Mouse (Mus musculus) kidney, embryonic 16.5 days (tissue): ENCODE data around the gene Sfswap. TPM values are rescaled to one million over a fixed set of nuclear protein-coding genes. Genes with fewer than 3 reads are reported as not detected.

Experiments used
- ATAC-seq: fragments of 200-750 bp; cut with Nextera tagmentation; 2 replicates; pipeline ENCODE4 v1.8.0; 2017; ENCODE audit warnings: moderate TSS enrichment; ENCODE audit not compliant: low FRiP score, low TSS enrichment
- H3K27ac ChIP-seq: fragments of 300-500 bp; sonication (generic); 2 replicates; pipeline ENCODE4 v1.5.1; 2014; ENCODE audit warnings: low read length
- H3K27me3 ChIP-seq: fragments of 300-500 bp; sonication (generic); 2 replicates; pipeline ENCODE4 v1.6.1; 2014; ENCODE audit warnings: low read length, control low read depth, mixed read lengths; ENCODE audit not compliant: insufficient read depth
- H3K36me3 ChIP-seq: fragments of 300-500 bp; sonication (generic); 2 replicates; pipeline ENCODE4 v1.6.1; 2014; ENCODE audit warnings: low read length, control low read depth, mixed read lengths; ENCODE audit not compliant: insufficient read depth
- H3K4me1 ChIP-seq: fragments of 300-500 bp; sonication (generic); 2 replicates; pipeline ENCODE4 v1.6.1; 2014; ENCODE audit warnings: low read length, control low read depth, mixed read lengths; ENCODE audit not compliant: insufficient read depth
- H3K4me2 ChIP-seq: fragments of 300-500 bp; sonication (generic); replicated peaks from 2 replicates; pipeline ENCODE4 v1.6.1; 2014; ENCODE audit warnings: low read depth, low read length
- H3K4me3 ChIP-seq: fragments of 300-500 bp; sonication (generic); 2 replicates; pipeline ENCODE4 v1.5.1; 2014; ENCODE audit warnings: mild to moderate bottlenecking, low read length
- H3K9ac ChIP-seq: fragments of 300-500 bp; sonication (generic); replicated peaks from 2 replicates; pipeline ENCODE4 v1.6.1; 2014; ENCODE audit warnings: low read length
- H3K9me3 ChIP-seq: fragments of 300-500 bp; sonication (generic); 2 replicates; pipeline ENCODE4 v1.6.1; 2016; ENCODE audit warnings: low read length, control low read depth
- WGBS: fragments of 180-500 bp; shearing (Covaris S2); extraction: QIAGEN DNeasy Blood & Tissue Kit; methylation state at CpG from one replicate; pipeline ENCODE4 v1.1.7; 2014; 5-methylcytosine and 5-hydroxymethylcytosine counted together
- polyA plus RNA-seq: library from polyadenylated mRNA; unstranded; fragments of >200 nt; fragmentation: Nextera tagmentation; extraction: Ambion mirVana; gene quantifications from 2 replicates; pipeline ENCODE4 v1.2.1, GENCODE M21; 2015

The Sfswap gene
- polyA plus RNA-seq, 1 experiment from 2014 or later, result 39.1 TPM

DNA sequence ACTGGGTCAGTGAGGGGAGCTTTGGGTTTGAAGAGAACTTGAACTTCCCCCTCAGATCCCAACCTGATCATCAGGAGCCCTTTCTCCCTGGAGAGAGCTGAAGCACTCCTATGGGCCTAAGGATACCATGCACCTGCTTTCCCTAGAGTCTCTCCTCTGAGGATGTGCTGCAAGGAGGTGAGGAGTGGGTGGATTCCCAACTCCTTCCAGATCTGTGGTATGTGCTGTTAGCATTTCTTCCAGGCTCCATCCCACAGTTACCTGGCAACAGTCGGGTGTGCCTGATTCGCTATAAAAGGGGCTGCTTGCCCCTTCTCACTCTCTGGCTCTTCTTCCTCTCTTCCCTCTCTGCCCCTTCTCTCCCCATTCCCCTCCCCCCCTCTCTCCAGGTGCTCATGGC lies 35.2 kb upstream of the Sfswap start:
- Histone ChIP-seq H3K27me3 (no peaks in the 10 kb centered on the region), H3K36me3 (no peaks in the 10 kb centered on the region), H3K4me3 (no peak overlapping the region), H3K4me1 (peaks cover 5% of the 10 kb centered on the region), H3K27ac (no peak overlapping the region), H3K9me3 (no peaks in the 10 kb centered on the region), H3K4me2 (no peak overlapping the region), H3K9ac (no peak overlapping the region)
- no peak for ATAC-seq
- WGBS, result 67% methylated on average over 2 of the region's 2 CpGs

DNA sequence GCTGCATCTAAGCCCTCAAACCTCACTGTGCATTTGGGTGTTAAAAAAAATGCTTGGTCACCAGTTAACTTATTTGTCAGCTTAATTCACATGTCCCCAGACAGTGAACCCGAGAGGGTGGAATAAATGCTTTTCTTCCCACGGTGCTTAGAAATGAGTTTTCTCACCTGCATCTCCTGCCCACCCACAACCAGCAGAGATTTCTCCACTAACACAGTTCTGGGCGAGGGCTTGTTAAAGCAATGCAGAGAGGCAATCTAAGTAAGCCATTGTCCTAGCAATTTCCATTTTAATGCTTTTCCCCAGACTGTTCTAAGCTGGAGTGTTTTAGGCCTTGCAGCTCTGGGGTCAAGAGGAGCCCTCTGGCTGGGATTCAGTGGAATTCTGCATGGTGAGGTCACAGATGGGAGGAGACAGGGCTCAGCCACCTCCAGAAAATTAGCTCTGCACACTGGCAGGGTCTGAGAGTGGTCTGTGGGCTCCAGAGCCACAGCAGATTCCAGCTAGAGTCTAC lies 25.4 kb upstream of the Sfswap start:
- Histone ChIP-seq H3K27me3 (no peaks in the 10 kb centered on the region), H3K9ac (no peak overlapping the region), H3K27ac (no peak overlapping the region), H3K9me3 (no peaks in the 10 kb centered on the region), H3K4me2 (no peak overlapping the region), H3K4me3 (no peak overlapping the region), H3K4me1 (no peaks in the 10 kb centered on the region), H3K36me3 (no peaks in the 10 kb centered on the region)
- 66% methylated on average over 3 of the region's 3 CpGs for WGBS
- no peak for ATAC-seq

DNA sequence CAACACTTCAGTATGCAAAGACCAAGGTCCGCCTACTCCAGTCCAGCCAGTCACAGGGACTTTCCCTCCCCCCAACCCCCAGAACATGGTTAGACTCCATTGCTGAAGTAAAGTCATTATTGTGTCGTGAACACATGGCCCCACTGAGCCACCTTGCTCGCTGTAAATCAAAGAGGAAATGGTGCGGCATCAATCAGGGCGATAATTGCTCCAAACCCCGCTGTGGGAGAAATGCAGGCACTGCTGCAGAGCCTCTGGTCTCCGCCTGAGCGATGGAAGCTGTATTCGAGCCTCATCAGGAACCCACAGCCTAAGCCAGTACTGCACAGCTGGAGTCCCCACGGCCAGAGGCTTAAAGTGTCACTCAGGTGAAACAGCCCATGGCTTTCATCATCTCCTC lies 11.1 kb upstream of the Sfswap start:
- no peaks in the 10 kb centered on the region for H3K36me3 ChIP-seq
- H3K4me1 ChIP-seq, result no peaks in the 10 kb centered on the region
- H3K9ac ChIP-seq, result no peak overlapping the region
- 9% methylated on average over 10 of the region's 10 CpGs for WGBS
- H3K4me3 ChIP-seq, result 0 out of 2 replicates have a peak overlapping the region, but pooled peaks have one; percentile 4
- H3K4me2 ChIP-seq, result 0 out of 2 replicates have a peak overlapping the region, but pooled peaks have one; percentile 20
- H3K27ac ChIP-seq, result no peak overlapping the region
- ATAC-seq, result peak; percentile 46; the same call in 1 of the 2 replicates
- H3K27me3 ChIP-seq, result no peaks in the 10 kb centered on the region
- no peaks in the 10 kb centered on the region for H3K9me3 ChIP-seq

DNA sequence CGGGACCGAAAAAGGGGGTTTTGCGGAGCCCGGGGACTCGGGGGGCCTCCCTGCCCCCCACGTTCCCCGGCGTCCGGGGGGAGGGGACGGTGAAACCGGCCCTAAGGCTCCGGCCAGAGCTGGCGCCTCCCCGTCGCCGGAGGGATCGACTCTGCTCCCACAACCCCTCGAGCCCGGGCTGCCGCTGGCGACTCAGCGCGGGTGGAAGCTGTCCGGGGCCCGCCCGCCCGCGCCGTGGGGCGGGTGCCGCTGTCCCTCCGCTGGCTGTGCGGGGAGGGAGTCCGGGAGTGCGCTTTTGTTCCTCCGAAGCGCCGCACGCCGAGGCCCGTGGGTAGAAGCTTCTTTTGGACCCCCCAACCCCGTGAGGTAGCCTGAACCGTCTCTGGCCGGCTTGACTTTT lies 650 bp downstream of the Sfswap start:
- peak overlapping the region; percentile 98 for H3K4me3 ChIP-seq
- peak overlapping the region; percentile 89 for H3K4me2 ChIP-seq
- peaks cover 15% of the 10 kb centered on the region for H3K4me1 ChIP-seq
- peaks cover 25% of the 10 kb centered on the region for H3K36me3 ChIP-seq
- peak overlapping the region; percentile 82 for H3K27ac ChIP-seq
- peak; percentile 62 for ATAC-seq
- peak overlapping the region; percentile 93 for H3K9ac ChIP-seq
- no peaks in the 10 kb centered on the region for H3K9me3 ChIP-seq
- peaks cover 3% of the 10 kb centered on the region; the same call in 1 of the 2 replicates for H3K27me3 ChIP-seq
- WGBS, result under 1% methylated on average over 44 of the region's 44 CpGs

DNA sequence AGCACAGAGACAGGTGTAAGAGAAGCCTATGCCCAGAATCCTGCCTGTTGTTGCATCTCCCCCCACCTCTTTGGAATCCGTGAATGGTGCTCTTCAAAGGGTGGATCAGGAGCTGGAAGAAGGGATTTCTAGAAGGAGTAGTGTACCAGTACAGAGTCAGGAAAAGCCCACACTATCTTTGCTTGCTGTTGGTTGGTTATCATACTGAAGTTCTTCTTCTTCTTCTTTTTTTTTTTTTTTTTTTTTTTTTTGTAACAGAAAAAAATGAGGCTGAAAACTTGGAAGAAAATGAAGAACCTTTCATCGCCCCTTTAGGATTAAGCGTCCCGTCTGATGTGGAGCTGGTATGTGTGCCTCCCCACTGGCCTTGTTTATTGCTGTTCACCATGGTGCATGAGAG lies 5.9 kb downstream of the Sfswap start:
- no peaks in the 10 kb centered on the region for H3K27me3 ChIP-seq
- H3K4me3 ChIP-seq, result no peak overlapping the region
- peaks cover 10% of the 10 kb centered on the region for H3K4me1 ChIP-seq
- no peak for ATAC-seq
- H3K9me3 ChIP-seq, result no peaks in the 10 kb centered on the region
- WGBS, result 91% methylated on average over 4 of the region's 4 CpGs
- H3K36me3 ChIP-seq, result peaks cover 67% of the 10 kb centered on the region
- no peak overlapping the region for H3K9ac ChIP-seq
- H3K27ac ChIP-seq, result no peak overlapping the region
- H3K4me2 ChIP-seq, result no peak overlapping the region

DNA sequence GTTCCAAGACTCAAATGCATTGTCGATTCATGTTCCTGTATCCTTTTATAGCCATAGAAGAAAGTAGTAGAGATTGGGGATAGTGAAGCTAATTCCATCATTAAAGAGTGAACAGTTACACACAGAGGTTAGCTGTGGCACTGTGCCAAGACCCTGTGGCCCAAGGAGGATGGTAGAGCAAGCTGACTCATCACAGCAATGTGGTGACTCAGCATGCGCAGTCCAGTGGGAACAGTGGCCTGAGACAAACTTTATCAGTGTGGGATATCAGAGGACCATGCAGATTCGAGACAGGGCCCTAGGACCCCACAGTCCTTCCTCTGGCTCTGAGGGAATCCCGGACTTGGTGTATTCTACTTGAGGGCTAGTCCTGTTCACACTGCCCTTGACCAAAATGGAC lies 17.2 kb downstream of the Sfswap start:
- peaks cover 69% of the 10 kb centered on the region for H3K36me3 ChIP-seq
- H3K9me3 ChIP-seq, result no peaks in the 10 kb centered on the region
- H3K4me3 ChIP-seq, result no peak overlapping the region
- H3K4me1 ChIP-seq, result no peaks in the 10 kb centered on the region
- H3K27me3 ChIP-seq, result no peaks in the 10 kb centered on the region
- no peak overlapping the region for H3K9ac ChIP-seq
- no peak overlapping the region for H3K4me2 ChIP-seq
- WGBS, result 86% methylated on average over 4 of the region's 4 CpGs
- H3K27ac ChIP-seq, result no peak overlapping the region
- no peak for ATAC-seq

DNA sequence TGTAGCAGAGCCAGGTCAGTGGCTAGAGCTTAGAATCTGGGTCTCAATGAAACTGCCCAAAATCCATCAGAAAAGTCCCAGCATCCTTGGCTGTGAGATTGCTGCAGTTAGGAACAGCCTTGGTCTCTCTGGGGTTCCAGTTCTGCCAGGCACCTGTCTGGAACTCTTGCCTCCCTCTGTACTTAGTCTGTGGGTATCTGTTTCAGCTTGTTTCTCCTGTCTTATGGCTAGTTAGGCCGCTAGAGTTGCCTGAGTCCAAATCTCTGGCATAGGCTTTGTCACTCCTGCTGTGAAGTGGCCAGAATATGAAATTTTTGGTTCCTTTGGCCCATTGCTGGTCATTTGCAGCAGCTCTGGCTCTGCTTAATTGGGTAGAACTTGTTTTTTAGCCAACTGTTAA lies 17.8 kb downstream of the Sfswap start:
- H3K36me3 ChIP-seq, result peaks cover 69% of the 10 kb centered on the region
- H3K4me2 ChIP-seq, result no peak overlapping the region
- no peaks in the 10 kb centered on the region for H3K9me3 ChIP-seq
- no peaks in the 10 kb centered on the region for H3K4me1 ChIP-seq
- H3K27ac ChIP-seq, result no peak overlapping the region
- 86% methylated on average over 1 of the region's 1 CpGs for WGBS
- no peak overlapping the region for H3K4me3 ChIP-seq
- no peak overlapping the region for H3K9ac ChIP-seq
- no peaks in the 10 kb centered on the region for H3K27me3 ChIP-seq
- ATAC-seq, result no peak

DNA sequence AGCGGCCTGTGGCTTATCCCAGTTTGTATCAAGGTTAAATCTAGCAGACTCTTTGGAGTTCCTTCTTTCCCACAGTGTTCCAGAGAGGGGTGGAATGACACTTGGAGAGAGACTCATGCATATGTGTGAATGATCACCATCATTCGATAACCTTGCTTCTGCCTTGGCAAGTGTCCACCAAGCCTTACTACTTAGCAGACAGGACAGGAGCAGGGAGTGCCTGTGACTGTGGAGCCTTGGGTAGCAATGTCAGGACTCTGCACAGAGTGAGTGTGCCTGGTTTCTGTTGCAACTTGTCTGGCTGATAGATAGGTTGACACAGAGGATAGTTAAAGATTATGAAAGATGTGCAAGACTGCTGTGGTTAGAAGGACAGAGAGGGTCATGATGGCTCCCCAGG lies 18.6 kb downstream of the Sfswap start:
- no peaks in the 10 kb centered on the region for H3K27me3 ChIP-seq
- H3K27ac ChIP-seq, result no peak overlapping the region
- H3K36me3 ChIP-seq, result peaks cover 66% of the 10 kb centered on the region
- no peaks in the 10 kb centered on the region for H3K4me1 ChIP-seq
- H3K4me3 ChIP-seq, result no peak overlapping the region
- no peaks in the 10 kb centered on the region for H3K9me3 ChIP-seq
- ATAC-seq, result no peak
- no peak overlapping the region for H3K9ac ChIP-seq
- no peak overlapping the region for H3K4me2 ChIP-seq
- 92% methylated on average over 2 of the region's 2 CpGs for WGBS

DNA sequence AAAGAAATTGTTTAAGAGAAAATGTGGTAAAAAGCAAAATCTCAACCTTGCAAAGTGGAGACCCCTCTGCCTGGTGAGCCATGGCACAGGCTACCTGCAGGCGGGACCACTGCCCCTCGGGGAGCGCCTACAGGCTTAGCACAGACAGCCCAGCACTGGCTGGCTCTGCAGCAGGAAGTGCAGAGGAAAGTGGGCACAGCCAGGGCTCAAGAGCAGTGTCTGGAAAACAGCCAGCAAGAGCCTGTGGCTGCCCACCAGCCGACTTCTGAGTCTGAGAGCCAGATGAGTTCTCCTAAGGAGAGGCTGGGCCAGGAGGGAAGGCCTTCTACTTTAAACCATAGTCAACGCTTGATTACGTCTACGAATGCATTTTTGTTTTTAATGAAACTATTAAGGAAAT lies 20.5 kb downstream of the Sfswap start:
- Histone ChIP-seq H3K36me3 (peaks cover 58% of the 10 kb centered on the region), H3K27ac (no peak overlapping the region), H3K9ac (no peak overlapping the region), H3K27me3 (no peaks in the 10 kb centered on the region), H3K9me3 (no peaks in the 10 kb centered on the region), H3K4me1 (no peaks in the 10 kb centered on the region), H3K4me2 (no peak overlapping the region), H3K4me3 (no peak overlapping the region)
- ATAC-seq, result no peak
- 90% methylated on average over 7 of the region's 7 CpGs for WGBS

DNA sequence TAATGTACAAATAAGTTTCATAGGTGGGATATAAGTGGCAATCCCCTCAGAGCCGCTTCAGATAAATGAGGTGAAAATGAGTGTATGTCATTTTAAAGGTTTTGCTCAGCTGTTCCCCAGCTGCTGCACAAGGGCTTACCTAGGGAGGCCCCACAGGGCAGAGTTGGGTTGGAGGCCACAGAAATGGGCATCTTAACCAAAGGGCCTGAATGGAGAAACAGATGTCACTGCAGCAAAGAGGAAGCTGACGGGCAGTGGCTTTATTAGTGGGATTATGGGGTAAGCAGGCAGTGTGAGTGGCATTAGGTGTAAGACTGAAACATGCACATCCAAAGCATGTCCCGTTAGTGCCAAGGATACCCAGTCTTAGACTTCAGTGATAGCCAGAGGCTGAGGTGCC lies 20.9 kb downstream of the Sfswap start:
- Histone ChIP-seq H3K9me3 (no peaks in the 10 kb centered on the region), H3K4me2 (no peak overlapping the region), H3K27me3 (no peaks in the 10 kb centered on the region), H3K9ac (no peak overlapping the region), H3K4me3 (no peak overlapping the region), H3K4me1 (no peaks in the 10 kb centered on the region), H3K27ac (no peak overlapping the region), H3K36me3 (peaks cover 58% of the 10 kb centered on the region)
- ATAC-seq, result no peak
- WGBS, result 94% methylated on average over 3 of the region's 3 CpGs
